Mouse (Mus musculus) limb, embryonic 12.5 days (tissue): Measurements from ENCODE around the gene Bud13. TPM values are rescaled to one million over a fixed set of nuclear protein-coding genes. Genes with fewer than 3 reads are reported as not detected.

Experiments used
- ATAC-seq: fragments of 200-750 bp; cut with Nextera tagmentation; 2 replicates; pipeline ENCODE4 v1.8.0; 2017; ENCODE audit warnings: low read depth, moderate TSS enrichment; ENCODE audit not compliant: insufficient number of reproducible peaks, insufficient read depth, low FRiP score, low TSS enrichment
- H3K27ac ChIP-seq: fragments of 300-500 bp; sonication (generic); 2 replicates; pipeline ENCODE4 v1.5.1; 2016; ENCODE audit warnings: mild to moderate bottlenecking, moderate library complexity
- H3K27me3 ChIP-seq: fragments of 300-500 bp; sonication (generic); 2 replicates; pipeline ENCODE4 v1.6.1; 2016; ENCODE audit warnings: mild to moderate bottlenecking, moderate library complexity
- H3K36me3 ChIP-seq: fragments of 300-500 bp; sonication (generic); 2 replicates; pipeline ENCODE4 v1.6.1; 2016; ENCODE audit warnings: mild to moderate bottlenecking, moderate library complexity
- H3K4me1 ChIP-seq: fragments of 300-500 bp; sonication (generic); replicated peaks from 2 replicates; pipeline ENCODE4 v1.6.1; 2016
- H3K4me2 ChIP-seq: fragments of 300-500 bp; sonication (generic); 2 replicates; pipeline ENCODE4 v1.6.1; 2016; ENCODE audit warnings: mild to moderate bottlenecking, moderate library complexity
- H3K4me3 ChIP-seq: fragments of 300-500 bp; sonication (generic); replicated peaks from 2 replicates; pipeline ENCODE4 v1.5.1; 2016; ENCODE audit warnings: mild to moderate bottlenecking
- H3K9ac ChIP-seq: fragments of 300-500 bp; sonication (generic); replicated peaks from 2 replicates; pipeline ENCODE4 v1.6.1; 2016; ENCODE audit warnings: mild to moderate bottlenecking, moderate library complexity
- H3K9me3 ChIP-seq: fragments of 300-500 bp; sonication (generic); 2 replicates; pipeline ENCODE4 v1.6.1; 2016; ENCODE audit warnings: mild to moderate bottlenecking, moderate library complexity
- WGBS: fragments of 180-500 bp; shearing (Covaris S2); methylation state at CpG from one replicate; pipeline ENCODE4 v1.1.7; 2016; 5-methylcytosine and 5-hydroxymethylcytosine counted together
- polyA plus RNA-seq: library from polyadenylated mRNA; unstranded; fragments of >200 nt; fragmentation: Nextera tagmentation; extraction: Ambion mirVana; gene quantifications from 2 replicates; pipeline ENCODE4 v1.2.1, GENCODE M21; 2016

Gene Bud13
- polyA plus RNA-seq, 1 experiment from 2014 or later, result 35.6 TPM

DNA sequence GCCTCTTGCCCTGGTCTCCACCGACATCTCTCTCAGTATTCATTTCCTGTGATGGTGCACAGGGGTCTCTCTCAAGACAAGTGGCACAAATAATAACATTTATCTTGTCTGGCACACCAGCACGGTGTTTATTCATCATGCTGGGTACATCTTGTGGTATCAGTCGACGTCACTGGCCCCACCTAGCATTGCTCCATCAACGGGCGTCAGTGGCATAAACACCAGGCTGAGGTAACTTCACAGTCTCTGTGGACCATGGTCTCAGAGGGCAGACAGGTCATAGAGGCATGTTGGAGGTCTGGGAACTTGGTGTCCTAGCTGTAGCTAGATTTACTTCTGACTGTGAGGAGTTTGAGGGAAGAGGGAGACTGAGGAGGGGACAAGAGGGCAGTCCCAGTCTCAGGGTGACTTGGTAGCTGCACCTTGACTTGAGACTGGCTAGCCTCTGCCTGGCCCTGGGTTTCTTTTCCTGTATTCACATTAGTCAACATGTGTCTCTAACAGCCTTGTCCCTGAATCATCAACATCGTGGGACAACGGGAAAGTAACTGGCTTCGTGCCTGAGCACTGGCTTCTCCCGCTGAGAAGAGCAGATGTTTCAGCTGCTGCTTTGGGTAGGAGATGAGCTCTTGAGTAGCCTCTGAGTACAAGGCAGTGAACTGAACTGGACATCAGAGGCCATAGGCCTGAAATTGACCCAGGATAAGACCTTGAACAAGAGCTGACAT, 26.0 kb upstream of the Bud13 start:
- no peaks in the 10 kb centered on the region for H3K36me3 ChIP-seq
- 92% methylated on average over 10 of the region's 10 CpGs for WGBS
- no peak overlapping the region for H3K9ac ChIP-seq
- H3K27me3 ChIP-seq, result peaks cover 2% of the 10 kb centered on the region; the same call in 1 of the 2 replicates
- H3K9me3 ChIP-seq, result no peaks in the 10 kb centered on the region
- H3K27ac ChIP-seq, result no peak overlapping the region
- H3K4me3 ChIP-seq, result no peak overlapping the region
- ATAC-seq, result no peak
- H3K4me2 ChIP-seq, result no peak overlapping the region
- H3K4me1 ChIP-seq, result no peaks in the 10 kb centered on the region

DNA sequence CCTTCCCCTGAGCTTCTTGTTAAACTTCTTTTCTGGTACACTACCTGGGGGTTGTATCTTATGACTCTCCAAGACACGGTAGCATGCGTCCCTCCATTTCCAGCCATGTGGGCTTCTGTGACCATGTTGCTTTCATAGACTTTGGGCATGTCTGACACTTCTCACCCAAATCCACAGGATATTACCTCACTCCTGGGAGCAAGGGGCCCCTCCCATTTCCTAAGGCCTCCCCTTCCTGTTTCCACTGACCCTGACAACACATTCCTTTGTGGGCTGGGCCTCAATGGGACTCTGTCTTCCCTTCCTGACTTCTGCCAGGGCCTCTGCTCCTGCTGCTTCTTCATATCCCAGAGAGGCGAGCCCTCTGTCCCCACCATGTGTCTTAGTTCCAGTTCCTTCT, 25.3 kb upstream of the Bud13 start:
- Histone ChIP-seq H3K27me3 (peaks cover 2% of the 10 kb centered on the region; the same call in 1 of the 2 replicates), H3K4me1 (no peaks in the 10 kb centered on the region), H3K27ac (no peak overlapping the region), H3K4me3 (no peak overlapping the region), H3K36me3 (no peaks in the 10 kb centered on the region), H3K4me2 (no peak overlapping the region), H3K9ac (no peak overlapping the region), H3K9me3 (no peaks in the 10 kb centered on the region)
- no peak for ATAC-seq
- WGBS, result 84% methylated on average over 3 of the region's 3 CpGs

- no peak overlapping the region for H3K27ac ChIP-seq
- no peak for ATAC-seq
- H3K36me3 ChIP-seq, result no peaks in the 10 kb centered on the region
- H3K9ac ChIP-seq, result no peak overlapping the region
- no peaks in the 10 kb centered on the region for H3K9me3 ChIP-seq
- H3K27me3 ChIP-seq, result peaks cover 2% of the 10 kb centered on the region; the same call in 1 of the 2 replicates
- WGBS, result 84% methylated on average over 6 of the region's 6 CpGs
- no peaks in the 10 kb centered on the region for H3K4me1 ChIP-seq
- no peak overlapping the region for H3K4me2 ChIP-seq
- H3K4me3 ChIP-seq, result no peak overlapping the region
Observed at GRCm38 (mm10) chr9:46259111-46259510, 23.7 kb upstream of the Bud13 start.

- WGBS, result 89% methylated on average over 7 of the region's 7 CpGs
- Histone ChIP-seq H3K27me3 (peaks cover 2% of the 10 kb centered on the region; the same call in 1 of the 2 replicates), H3K9ac (no peak overlapping the region), H3K27ac (no peak overlapping the region), H3K4me3 (no peak overlapping the region), H3K36me3 (no peaks in the 10 kb centered on the region), H3K9me3 (no peaks in the 10 kb centered on the region), H3K4me2 (no peak overlapping the region), H3K4me1 (no peaks in the 10 kb centered on the region)
- no peak for ATAC-seq
Observed at GRCm38 (mm10) chr9:46261131-46261530, 21.7 kb upstream of the Bud13 start.

DNA sequence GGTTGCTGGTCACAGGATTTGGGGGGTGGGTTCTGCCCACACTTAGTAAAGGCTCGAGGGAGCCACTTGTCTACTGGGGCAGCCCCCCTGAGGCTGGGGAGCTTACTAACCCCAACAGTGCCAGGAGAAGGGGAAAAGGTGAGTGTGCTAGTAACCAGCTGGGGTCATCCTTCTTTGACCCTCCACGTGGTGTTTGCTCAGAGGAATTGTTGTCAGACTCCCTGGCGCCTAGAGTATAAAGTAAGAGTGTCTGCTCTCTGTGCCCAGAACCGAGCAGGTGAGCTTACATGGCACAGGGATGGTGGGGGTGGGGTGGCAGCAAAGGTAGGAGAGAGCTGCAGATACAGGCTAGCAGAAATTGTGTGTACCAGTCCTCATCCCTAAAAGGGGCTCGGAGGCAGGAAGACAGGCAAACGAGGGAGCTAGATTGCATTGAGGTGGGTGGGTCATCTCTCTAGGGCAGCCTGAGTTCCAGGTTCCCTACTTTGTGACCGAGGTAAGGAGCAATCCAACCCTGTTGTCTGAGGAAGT, 14.4 kb upstream of the Bud13 start, which contains the start of gene Apoa5:
Gene Apoa5 (plus strand): TSS at position 291 of the 531 bp plus-strand sequence.
- H3K27ac ChIP-seq, result no peak within 1 kb of the TSS
- no peak within 1 kb of the TSS for H3K9ac ChIP-seq

DNA sequence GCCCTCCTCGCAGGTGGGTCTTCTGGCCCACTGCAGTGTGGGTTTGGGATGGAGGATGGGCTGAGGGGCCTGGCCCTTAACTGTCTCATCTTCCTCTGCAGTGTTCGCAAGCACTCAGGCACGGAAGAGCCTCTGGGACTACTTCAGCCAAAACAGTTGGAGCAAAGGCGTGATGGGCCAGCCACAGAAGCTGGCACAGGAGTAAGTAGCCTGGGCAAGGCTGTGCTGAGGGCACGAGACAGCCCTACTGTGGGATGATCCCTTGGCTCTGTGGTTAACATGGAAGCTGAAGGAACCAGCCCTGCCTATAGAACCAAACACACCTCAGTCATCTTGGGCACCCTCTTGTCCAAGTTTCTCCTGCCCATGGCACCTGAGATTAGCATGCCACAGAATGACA, 13.7 kb upstream of the Bud13 start:
- WGBS, result 90% methylated on average over 5 of the region's 5 CpGs
- H3K27me3 ChIP-seq, result peaks cover 37% of the 10 kb centered on the region
- no peaks in the 10 kb centered on the region for H3K36me3 ChIP-seq
- H3K4me1 ChIP-seq, result peaks cover 15% of the 10 kb centered on the region
- no peak overlapping the region for H3K4me3 ChIP-seq
- no peak for ATAC-seq
- no peak overlapping the region for H3K4me2 ChIP-seq
- no peak overlapping the region for H3K9ac ChIP-seq
- H3K27ac ChIP-seq, result no peak overlapping the region
- no peaks in the 10 kb centered on the region for H3K9me3 ChIP-seq

More for the DNA sequence above, 14.4 kb upstream of the Bud13 start, which contains the start of gene Apoa5:
- 42% methylated on average over 7 of the region's 7 CpGs for WGBS
- no peaks in the 10 kb centered on the region for H3K36me3 ChIP-seq
- no peak within 1 kb of the TSS for H3K4me3 ChIP-seq
- peaks cover 37% of the 10 kb centered on the region for H3K27me3 ChIP-seq
- no peak for ATAC-seq
- H3K9me3 ChIP-seq, result no peaks in the 10 kb centered on the region
- H3K4me1 ChIP-seq, result peaks cover 8% of the 10 kb centered on the region
- no peak within 1 kb of the TSS for H3K4me2 ChIP-seq

- WGBS, result 93% methylated on average over 4 of the region's 4 CpGs
- no peak for ATAC-seq
- Histone ChIP-seq H3K9ac (no peak overlapping the region), H3K36me3 (peaks cover 16% of the 10 kb centered on the region), H3K9me3 (no peaks in the 10 kb centered on the region), H3K27me3 (peaks cover 37% of the 10 kb centered on the region), H3K27ac (no peak overlapping the region), H3K4me2 (0 out of 2 replicates have a peak overlapping the region, but pooled peaks have one; percentile 48), H3K4me3 (no peak overlapping the region), H3K4me1 (peaks cover 18% of the 10 kb centered on the region)
Observed at GRCm38 (mm10) chr9:46270782-46271181, 12.0 kb upstream of the Bud13 start.

DNA sequence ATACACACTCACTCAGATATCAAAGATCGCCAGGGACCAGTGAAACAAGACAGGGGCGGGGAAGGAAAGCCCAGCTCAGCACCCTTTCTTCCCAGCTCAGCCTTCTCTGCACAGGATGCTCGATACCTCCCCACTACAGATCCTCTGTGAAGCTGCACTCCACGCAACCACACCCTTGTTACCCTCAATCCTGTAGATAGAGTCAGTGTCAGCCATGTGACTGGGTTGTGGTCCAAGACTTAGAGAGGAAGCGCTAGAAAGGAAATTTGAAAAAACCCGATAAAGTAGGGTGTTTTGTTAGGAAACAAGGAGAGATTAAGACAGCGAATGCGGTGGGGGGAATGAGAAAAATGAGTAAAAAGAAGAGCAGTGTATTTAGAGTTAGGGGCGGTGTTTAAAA, 10.7 kb upstream of the Bud13 start:
- Histone ChIP-seq H3K4me3 (peak overlapping the region; percentile 89; the same call in 1 of the 2 replicates), H3K4me1 (peaks cover 18% of the 10 kb centered on the region), H3K9me3 (no peaks in the 10 kb centered on the region), H3K27me3 (peaks cover 37% of the 10 kb centered on the region), H3K36me3 (peaks cover 29% of the 10 kb centered on the region), H3K9ac (no peak overlapping the region), H3K27ac (no peak overlapping the region), H3K4me2 (peak overlapping the region; percentile 95; the same call in 1 of the 2 replicates)
- ATAC-seq, result no peak
- 88% methylated on average over 9 of the region's 9 CpGs for WGBS

- ATAC-seq, result peak; percentile 92
- peak within 1 kb of the TSS; percentile 89 for H3K4me3 ChIP-seq
- WGBS, result 6% methylated on average over 45 of the region's 45 CpGs
Observed at GRCm38 (mm10) chr9:46272677-46273454, 9.9 kb upstream of the Bud13 start, which contains the start of gene Zpr1. Zpr1 (plus strand) TSS chr9:46273064.

DNA sequence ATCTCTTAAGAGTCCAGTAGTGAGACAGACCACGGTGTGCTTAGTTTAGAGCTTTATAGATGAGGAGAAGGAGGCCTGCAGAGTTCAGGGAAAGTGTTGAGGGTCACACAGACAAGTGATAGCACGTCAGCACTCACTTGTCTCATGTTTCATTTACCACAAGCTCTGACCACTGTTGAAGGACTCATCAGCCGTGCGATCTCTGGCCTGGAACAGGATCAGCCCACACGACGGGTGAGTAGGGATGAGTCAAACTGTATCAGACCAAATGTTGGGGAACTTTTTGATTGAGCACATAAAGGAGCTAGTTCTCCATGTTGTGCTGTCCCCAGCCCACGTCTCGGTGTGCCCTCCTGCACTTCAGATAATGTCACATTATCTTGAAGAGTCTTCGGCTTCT, 8.3 kb upstream of the Bud13 start:
- Histone ChIP-seq H3K27me3 (peaks cover 21% of the 10 kb centered on the region), H3K4me2 (no peak overlapping the region), H3K9me3 (no peaks in the 10 kb centered on the region), H3K27ac (no peak overlapping the region), H3K36me3 (peaks cover 50% of the 10 kb centered on the region), H3K4me3 (0 out of 2 replicates have a peak overlapping the region, but pooled peaks have one; percentile 9), H3K4me1 (peaks cover 18% of the 10 kb centered on the region), H3K9ac (no peak overlapping the region)
- 89% methylated on average over 9 of the region's 9 CpGs for WGBS
- ATAC-seq, result no peak

More at GRCm38 (mm10) chr9:46272677-46273454, 9.9 kb upstream of the Bud13 start, which contains the start of gene Zpr1:
- Histone ChIP-seq H3K9me3 (no peaks in the 10 kb centered on the region), H3K27ac (peak within 1 kb of the TSS; percentile 67), H3K27me3 (peaks cover 32% of the 10 kb centered on the region), H3K4me1 (peaks cover 18% of the 10 kb centered on the region), H3K36me3 (peaks cover 36% of the 10 kb centered on the region), H3K9ac (peak within 1 kb of the TSS; percentile 76), H3K4me2 (peak within 1 kb of the TSS; percentile 95)

DNA sequence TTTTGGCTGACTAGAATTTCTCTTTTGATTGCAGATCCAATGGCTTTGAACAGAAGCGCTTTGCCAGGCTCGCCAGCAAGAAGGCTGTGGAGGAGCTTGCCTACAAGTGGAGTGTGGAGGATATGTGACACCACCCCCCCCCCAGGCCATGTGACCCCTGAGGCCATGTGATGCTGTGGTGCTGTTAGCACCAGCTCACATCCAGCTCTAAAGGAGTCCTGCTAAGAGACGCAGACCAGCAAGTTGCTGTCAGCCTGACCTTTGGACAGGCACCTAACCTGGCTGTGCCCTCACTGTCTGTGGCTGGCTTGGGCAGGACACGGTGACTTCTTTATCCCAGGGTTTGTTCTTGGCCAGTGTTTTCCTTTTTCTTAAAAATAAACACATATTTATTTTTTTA, 15.6 kb downstream of the Bud13 start:
- H3K4me3 ChIP-seq, result no peak overlapping the region
- no peaks in the 10 kb centered on the region for H3K4me1 ChIP-seq
- H3K9ac ChIP-seq, result no peak overlapping the region
- 86% methylated on average over 4 of the region's 4 CpGs for WGBS
- no peaks in the 10 kb centered on the region for H3K27me3 ChIP-seq
- H3K27ac ChIP-seq, result no peak overlapping the region
- no peak for ATAC-seq
- peaks cover 61% of the 10 kb centered on the region for H3K36me3 ChIP-seq
- H3K9me3 ChIP-seq, result no peaks in the 10 kb centered on the region
- H3K4me2 ChIP-seq, result no peak overlapping the region
